Comparison of ENCODE assay signal across 16 mouse cellular contexts in the genomic region with DNA sequence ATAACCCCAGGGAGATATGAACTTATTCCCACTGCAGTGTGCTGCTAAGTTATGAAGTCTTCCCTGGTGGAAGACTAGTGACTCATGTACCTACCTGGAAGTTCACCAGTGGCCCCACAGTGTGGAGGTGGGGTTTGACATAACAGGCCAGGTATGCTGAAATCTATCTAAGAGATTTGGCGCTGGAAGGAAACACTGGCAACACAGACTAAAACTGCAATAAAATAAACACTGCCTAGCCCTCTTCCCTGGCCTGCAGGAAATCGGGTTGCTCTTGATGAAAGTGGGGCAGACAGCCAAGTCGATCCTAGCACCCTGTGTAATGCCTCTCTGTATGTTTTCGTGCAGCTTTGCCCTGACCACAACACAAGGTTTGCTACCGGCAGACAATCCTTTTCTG.
DNase-seq lines count a peak whose midpoint lies in the region; ATAC-seq lines count a peak whose summit lies in the region.
"Had no signal": no experiment of that assay in that cellular context is flagged by ENCODE, and none has a peak within 500 bp of the region (broad histone marks: within the 10 kb centered on the region; RNA-seq: fewer than 3 reads in every experiment).

No protein-coding gene starts in this region.

- peak; percentile 4 for DNase-seq in layer of hippocampus, adult 11-12 months (ENCODE audit: low spot score)
- no peak for DNase-seq in layer of hippocampus, adult 9-11 months
- peak; percentile 14 for DNase-seq in NIH3T3 (ENCODE audit: low read depth)
- peak; percentile 42 for DNase-seq in lung, postnatal 36 days
- no peak for DNase-seq in gastrocnemius, postnatal 4 days (ENCODE audit: low spot score in 2 of 2)
- DNase-seq in kidney, postnatal 10 days, result no peak
- DNase-seq: cerebellum, adult 8-10 months; embryo, embryonic 11 days; gastrocnemius, postnatal 36 days; heart, postnatal 10 days; kidney, postnatal 4 days; liver; thymus, adult 2 months had no signal

- H3K4me3 ChIP-seq in hindbrain, embryonic 13.5 days, result no peak overlapping the region
- H3K4me3 ChIP-seq: forebrain, embryonic 12.5 days had no signal

- 76% methylated on average over 5 of the region's 5 CpGs for WGBS in hindbrain, embryonic 13.5 days

- no peak overlapping the region for H3K4me2 ChIP-seq in hindbrain, embryonic 13.5 days
- H3K4me2 ChIP-seq: forebrain, embryonic 12.5 days had no signal

- H3K27me3 ChIP-seq in hindbrain, embryonic 13.5 days, result no peaks in the 10 kb centered on the region
- H3K27me3 ChIP-seq: forebrain, embryonic 12.5 days had no signal

- peak overlapping the region; percentile 79 for H3K27ac ChIP-seq in hindbrain, embryonic 13.5 days

- H3K9me3 ChIP-seq in hindbrain, embryonic 13.5 days, result peaks cover 5% of the 10 kb centered on the region; the same call in 1 of the 2 replicates

- H3K36me3 ChIP-seq in hindbrain, embryonic 13.5 days, result no peaks in the 10 kb centered on the region
- H3K36me3 ChIP-seq: forebrain, embryonic 12.5 days had no signal

- no peak for ATAC-seq in hindbrain, embryonic 13.5 days (ENCODE audit: low FRiP score)
- ATAC-seq: activated CD4-positive, CD25-positive, alpha-beta regulatory T cell, adult 4 months had no signal

- peaks cover 30% of the 10 kb centered on the region for H3K4me1 ChIP-seq in hindbrain, embryonic 13.5 days (replicated peaks)

- H3K9ac ChIP-seq in hindbrain, embryonic 13.5 days, result no peak overlapping the region
- H3K9ac ChIP-seq: forebrain, embryonic 12.5 days had no signal

Comparison
In these comparisons a context has a peak if more than half of its experiments do, and no peak if none do; other contexts are left out.
1. DNase-seq: peak in layer of hippocampus, adult 11-12 months (single experiment), NIH3T3 (single experiment) and lung, postnatal 36 days (single experiment); none in layer of hippocampus, adult 9-11 months (single experiment), gastrocnemius, postnatal 4 days (0 of 2) and kidney, postnatal 10 days (single experiment).